Mouse (Mus musculus) limb, embryonic 11.5 days (tissue): ENCODE measurements around the gene Csdc2. TPM values are rescaled to one million over a fixed set of nuclear protein-coding genes. Genes with fewer than 3 reads are reported as not detected.

ENCODE experiments used
- ATAC-seq: fragments of 200-750 bp; cut with Nextera tagmentation; 2 replicates; pipeline ENCODE4 v1.8.0; 2017; ENCODE audit warnings: low read depth; ENCODE audit not compliant: insufficient number of reproducible peaks, low FRiP score, low TSS enrichment
- DNase-seq: peaks from one replicate; pipeline ENCODE4 v3.0.0-alpha.2; 2015; ENCODE audit warnings: low spot score
- H3K27ac ChIP-seq: fragments of 300-500 bp; sonication (generic); replicated peaks from 2 replicates; pipeline ENCODE4 v1.5.1; 2014; ENCODE audit warnings: low read depth, mild to moderate bottlenecking, low read length
- H3K27me3 ChIP-seq: fragments of 300-500 bp; sonication (generic); 2 replicates; pipeline ENCODE4 v1.6.1; 2014; ENCODE audit warnings: mild to moderate bottlenecking, low read length, mixed read lengths; ENCODE audit not compliant: control insufficient read depth, insufficient read depth
- H3K36me3 ChIP-seq: fragments of 300-500 bp; sonication (generic); 2 replicates; pipeline ENCODE4 v1.6.1; 2014; ENCODE audit warnings: mild to moderate bottlenecking, low read length, moderate library complexity, mixed read lengths; ENCODE audit not compliant: control insufficient read depth, insufficient read depth
- H3K4me1 ChIP-seq: fragments of 300-500 bp; sonication (generic); 2 replicates; pipeline ENCODE4 v1.6.1; 2014; ENCODE audit warnings: low read length, mixed read lengths; ENCODE audit not compliant: control insufficient read depth, insufficient read depth
- H3K4me2 ChIP-seq: fragments of 300-500 bp; sonication (generic); 2 replicates; pipeline ENCODE4 v1.6.1; 2014; ENCODE audit warnings: low read depth, mild to moderate bottlenecking, moderate library complexity; ENCODE audit not compliant: severe bottlenecking
- H3K4me3 ChIP-seq: fragments of 300-500 bp; sonication (generic); 2 replicates; pipeline ENCODE4 v1.5.1; 2014; ENCODE audit warnings: low read depth, low read length
- H3K9ac ChIP-seq: fragments of 300-500 bp; sonication (generic); 2 replicates; pipeline ENCODE4 v1.6.1; 2014; ENCODE audit warnings: mild to moderate bottlenecking, low read length
- H3K9me3 ChIP-seq: fragments of 300-500 bp; sonication (generic); 2 replicates; pipeline ENCODE4 v1.6.1; 2016; ENCODE audit warnings: low read length; ENCODE audit not compliant: control insufficient read depth
- WGBS: fragments of 180-500 bp; shearing (Covaris S2); extraction: QIAGEN DNeasy Blood & Tissue Kit; methylation state at CpG from one replicate; pipeline ENCODE4 v1.1.7; 2014; 5-methylcytosine and 5-hydroxymethylcytosine counted together
- polyA plus RNA-seq: library from polyadenylated mRNA; unstranded; fragments of >200 nt; fragmentation: Nextera tagmentation; extraction: Ambion mirVana; gene quantifications from 2 replicates; pipeline ENCODE4 v1.2.1, GENCODE M21; 2014

The Csdc2 gene
- polyA plus RNA-seq, 1 experiment from 2014 or later, result 4.9 TPM

- H3K4me1 ChIP-seq, result no peaks in the 10 kb centered on the region
- H3K4me2 ChIP-seq, result no peak overlapping the region
- DNase-seq, result peak; percentile 76
- ATAC-seq, result no peak
- no peaks in the 10 kb centered on the region for H3K9me3 ChIP-seq
- no peak overlapping the region for H3K4me3 ChIP-seq
- WGBS, result 57% methylated on average over 6 of the region's 6 CpGs
- H3K27me3 ChIP-seq, result no peaks in the 10 kb centered on the region
- H3K27ac ChIP-seq, result no peak overlapping the region
- no peak overlapping the region for H3K9ac ChIP-seq
- H3K36me3 ChIP-seq, result peaks cover 19% of the 10 kb centered on the region; the same call in 1 of the 2 replicates
Observed at GRCm38 (mm10) chr15:81917621-81918463, 18.7 kb upstream of the Csdc2 start.

- 89% methylated on average over 5 of the region's 5 CpGs for WGBS
- H3K9ac ChIP-seq, result no peak overlapping the region
Observed at GRCm38 (mm10) chr15:81919062-81919461, 17.5 kb upstream of the Csdc2 start.

DNA sequence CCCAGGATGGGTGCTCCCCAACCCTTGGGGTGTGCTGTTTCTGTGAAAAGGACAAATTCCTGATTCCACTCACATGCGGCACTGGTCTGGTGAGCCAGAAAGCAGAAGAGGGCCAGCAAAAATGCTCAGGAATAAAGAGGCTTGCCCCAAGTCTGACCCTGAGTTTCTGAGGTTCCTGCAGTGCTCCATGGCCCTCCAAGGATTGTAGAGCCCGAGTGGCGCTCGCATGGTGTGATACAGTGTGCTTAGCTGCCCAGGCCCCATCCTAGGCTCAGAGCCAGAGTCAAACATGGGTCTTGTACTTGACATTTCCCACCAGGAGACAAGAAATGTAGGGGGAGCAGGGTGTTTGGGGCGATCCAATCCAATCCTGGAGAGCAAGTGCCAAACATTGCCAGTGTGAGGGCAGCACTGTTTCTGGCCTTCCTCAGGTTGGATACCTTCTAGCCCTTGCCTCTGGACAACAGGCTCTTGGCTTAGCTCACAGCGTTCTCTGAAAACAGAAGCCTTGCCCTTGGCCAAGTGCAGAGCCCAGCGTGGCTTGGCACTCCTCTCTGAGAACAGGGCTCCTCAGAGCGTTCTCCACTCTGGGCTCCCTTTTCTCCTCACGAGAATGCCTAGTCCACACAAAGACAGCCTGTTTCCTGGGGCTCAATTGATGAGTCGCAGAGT is 15.9 kb upstream of the Csdc2 start:
- H3K4me2 ChIP-seq, result no peak overlapping the region
- H3K27ac ChIP-seq, result no peak overlapping the region
- no peak overlapping the region for H3K4me3 ChIP-seq
- no peak for ATAC-seq
- WGBS, result 87% methylated on average over 10 of the region's 10 CpGs
- peaks cover 11% of the 10 kb centered on the region; the same call in 1 of the 2 replicates for H3K36me3 ChIP-seq
- 0 out of 2 replicates have a peak overlapping the region, but pooled peaks have one; percentile 17 for H3K9ac ChIP-seq
- no peak for DNase-seq
- peaks cover 4% of the 10 kb centered on the region; the same call in 1 of the 2 replicates for H3K4me1 ChIP-seq
- no peaks in the 10 kb centered on the region for H3K9me3 ChIP-seq
- no peaks in the 10 kb centered on the region for H3K27me3 ChIP-seq

More at GRCm38 (mm10) chr15:81919062-81919461, 17.5 kb upstream of the Csdc2 start:
- ATAC-seq (no peak), DNase-seq (no peak)
- Histone ChIP-seq H3K36me3 (peaks cover 17% of the 10 kb centered on the region; the same call in 1 of the 2 replicates), H3K27me3 (no peaks in the 10 kb centered on the region), H3K9me3 (no peaks in the 10 kb centered on the region), H3K4me2 (no peak overlapping the region), H3K27ac (no peak overlapping the region), H3K4me1 (no peaks in the 10 kb centered on the region), H3K4me3 (no peak overlapping the region)

- no peak overlapping the region for H3K27ac ChIP-seq
- no peak for DNase-seq
- no peak overlapping the region for H3K4me3 ChIP-seq
- 67% methylated on average over 5 of the region's 5 CpGs for WGBS
- no peak overlapping the region for H3K4me2 ChIP-seq
- ATAC-seq, result no peak
- H3K9me3 ChIP-seq, result no peaks in the 10 kb centered on the region
- H3K36me3 ChIP-seq, result peaks cover 10% of the 10 kb centered on the region; the same call in 1 of the 2 replicates
- H3K27me3 ChIP-seq, result no peaks in the 10 kb centered on the region
- peaks cover 4% of the 10 kb centered on the region; the same call in 1 of the 2 replicates for H3K4me1 ChIP-seq
- no peak overlapping the region for H3K9ac ChIP-seq
Observed at GRCm38 (mm10) chr15:81921255-81921654, 15.3 kb upstream of the Csdc2 start.

DNA sequence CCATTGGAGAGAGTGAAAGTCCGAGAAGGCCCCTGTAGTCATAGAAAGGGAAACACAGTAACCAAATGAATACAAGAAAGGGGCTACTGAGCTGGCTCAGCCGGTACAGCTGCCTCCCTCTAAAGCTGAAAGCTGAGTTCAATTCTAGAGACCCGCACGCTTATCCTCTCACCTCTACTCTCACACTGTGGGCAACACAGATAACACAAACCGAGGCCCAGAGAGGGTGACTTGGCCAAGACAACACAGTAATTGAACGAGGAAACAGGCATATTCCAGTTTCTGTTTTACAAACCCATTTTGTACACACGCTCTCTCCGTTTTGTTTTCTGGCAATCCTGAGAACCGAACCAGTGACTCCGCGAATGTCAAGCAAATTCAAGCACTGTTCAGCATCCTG is 11.6 kb upstream of the Csdc2 start:
- H3K27me3 ChIP-seq, result no peaks in the 10 kb centered on the region

GRCm38 (mm10) chr15:81925760-81926445 is 10.7 kb upstream of the Csdc2 start, which contains the start of gene Polr3h:
Polr3h (minus strand) TSS chr15:81926240.
- Histone ChIP-seq H3K27me3 (no peaks in the 10 kb centered on the region), H3K4me1 (peaks cover 4% of the 10 kb centered on the region; the same call in 1 of the 2 replicates), H3K9ac (peak within 1 kb of the TSS; percentile 38), H3K4me3 (peak within 1 kb of the TSS; percentile 52), H3K9me3 (no peaks in the 10 kb centered on the region), H3K4me2 (peak within 1 kb of the TSS; percentile 88), H3K36me3 (peaks cover 3% of the 10 kb centered on the region; the same call in 1 of the 2 replicates), H3K27ac (no peak within 1 kb of the TSS)
- ATAC-seq, result peak; percentile 94
- WGBS, result under 1% methylated on average over 54 of the region's 54 CpGs
- DNase-seq, result peak; percentile 97

More for the DNA sequence above, 11.6 kb upstream of the Csdc2 start:
- WGBS, result 89% methylated on average over 11 of the region's 11 CpGs
- ATAC-seq (no peak), DNase-seq (no peak)
- H3K4me1 ChIP-seq, result peaks cover 4% of the 10 kb centered on the region; the same call in 1 of the 2 replicates
- 0 out of 2 replicates have a peak overlapping the region, but pooled peaks have one; percentile 22 for H3K9ac ChIP-seq
- H3K4me2 ChIP-seq, result peak overlapping the region; percentile 88
- no peaks in the 10 kb centered on the region for H3K9me3 ChIP-seq
- H3K27ac ChIP-seq, result no peak overlapping the region
- H3K36me3 ChIP-seq, result peaks cover 3% of the 10 kb centered on the region; the same call in 1 of the 2 replicates
- H3K4me3 ChIP-seq, result peak overlapping the region; percentile 52; the same call in 1 of the 2 replicates

- Histone ChIP-seq H3K4me2 (peak overlapping the region; percentile 88; the same call in 1 of the 2 replicates), H3K27ac (no peak overlapping the region), H3K9ac (no peak overlapping the region), H3K9me3 (no peaks in the 10 kb centered on the region), H3K4me1 (peaks cover 4% of the 10 kb centered on the region; the same call in 1 of the 2 replicates), H3K4me3 (no peak overlapping the region), H3K27me3 (no peaks in the 10 kb centered on the region), H3K36me3 (0 out of 2 replicates have a peak, but pooled peaks cover 3% of the 10 kb centered on the region)
- no peak for DNase-seq
- WGBS, result 41% methylated on average over 9 of the region's 9 CpGs
- ATAC-seq, result 0 out of 2 replicates have a peak, but pooled peaks have one; percentile 24
Observed at GRCm38 (mm10) chr15:81926446-81926822, 10.1 kb upstream of the Csdc2 start.
